Mouse (Mus musculus) heart, adult 8-10 months (tissue): Measurements from ENCODE around the gene Gm21060. TPM values are rescaled to one million over a fixed set of nuclear protein-coding genes. Genes with fewer than 3 reads are reported as not detected.

ENCODE experiments used
- total RNA-seq, 4 experiments: library from RNA; stranded (reverse); gene quantifications; 2 replicates each; pipeline ENCODE4 v1.2.4; 2022

The Gm21060 gene
- total RNA-seq, 4 experiments from 2014 or later: not detected

Other genes starting within 250 kb of the Gm21060 start
- gene Zfp950, start 156.2 kb downstream of the Gm21060 start, total RNA-seq: 10 to 100 TPM in 2 of 4 experiments, 1 to 10 TPM in 2; 5.4 to 15.5 (median 9.2) TPM
- not detected for gene Gm7102, start 120.8 kb downstream of the Gm21060 start, total RNA-seq
- not detected for gene Gm6020, start 113.2 kb downstream of the Gm21060 start, total RNA-seq
- gene Csf2ra, start 68.6 kb downstream of the Gm21060 start, total RNA-seq: 10 to 100 TPM in 1 of 4 experiments, 1 to 10 TPM in 3; 3.8 to 11.6 (median 6.2) TPM